In genomic region chr16:8840557-8840956, GRCm38 (mm10) we compare ENCODE assay signal across 18 mouse cellular contexts.
"Had no signal": no experiment of that assay in that cellular context is flagged by ENCODE, and none has a peak within 500 bp of the region (broad histone marks: within the 10 kb centered on the region; RNA-seq: fewer than 3 reads in every experiment).

No protein-coding gene starts in this region.

- H3K27ac ChIP-seq: kidney, postnatal 0 days; limb, embryonic 10.5 days; limb, embryonic 13.5 days; liver, embryonic 13.5 days; midbrain, embryonic 12.5 days; neural tube, embryonic 13.5 days had no signal

- H3K4me3 ChIP-seq: limb, embryonic 10.5 days; limb, embryonic 13.5 days; liver, embryonic 13.5 days; midbrain, embryonic 12.5 days; myocyte; neural tube, embryonic 13.5 days had no signal

- DNase-seq: kidney, adult 2 months; kidney, postnatal 36 days; liver, embryonic 13.5 days; lung, adult 2 months; lung, postnatal 14 days; lung, postnatal 4 days; retina, postnatal 1 day; right cerebral cortex, postnatal 25 days; spleen, adult 18-20 months; thymus, adult 18-20 months; thymus, postnatal 36 days had no signal

- ATAC-seq: midbrain, embryonic 16.5 days had no signal
